Mouse (Mus musculus) large intestine, adult 2 months (tissue): ENCODE data around the gene Rere. TPM values are rescaled to one million over a fixed set of nuclear protein-coding genes. Genes with fewer than 3 reads are reported as not detected.

Experiments used
- DNase-seq: peaks from one replicate; pipeline ENCODE4 v3.0.0-alpha.2; 2012; ENCODE audit warnings: low read depth, low spot score
- WGBS: fragments of 180-500 bp; shearing (Covaris S2); methylation state at CpG from one replicate; pipeline ENCODE4 v1.1.7; 2018; 5-methylcytosine and 5-hydroxymethylcytosine counted together
- polyA plus RNA-seq: library from polyadenylated mRNA; depleted of rRNA; stranded (reverse); fragments of >200 nt; gene quantifications from 2 replicates; pipeline ENCODE4 v1.2.3, GENCODE M21; 2012; rRNA removed

Gene Rere
- 29.4 and 33.5 TPM in 2 replicates for polyA plus RNA-seq

GRCm38 (mm10) chr4:150281018-150281761 lies at the start of gene Rere:
Rere (plus strand) TSS chr4:150281646.
- peak; percentile 83 for DNase-seq
- 2% methylated on average over 60 of the region's 60 CpGs for WGBS

GRCm38 (mm10) chr4:150231871-150232270 lies 49.6 kb upstream of the Rere start:
- WGBS = 81% methylated on average over 8 of the region's 8 CpGs
- no peak for DNase-seq

- WGBS = 51% methylated on average over 8 of the region's 8 CpGs
- DNase-seq = no peak
Observed at GRCm38 (mm10) chr4:150234599-150235327, 46.7 kb upstream of the Rere start.

- 85% methylated on average over 4 of the region's 4 CpGs for WGBS
- no peak for DNase-seq
Observed at GRCm38 (mm10) chr4:150235585-150235984, 45.9 kb upstream of the Rere start.

- WGBS = 75% methylated on average over 8 of the region's 8 CpGs
- DNase-seq = no peak
Observed at GRCm38 (mm10) chr4:150236031-150236430, 45.4 kb upstream of the Rere start.

- WGBS = under 1% methylated on average over 77 of the region's 78 CpGs
- peak; percentile 88 for DNase-seq
Observed at GRCm38 (mm10) chr4:150236521-150237481, 44.6 kb upstream of the Rere start, which contains the start of gene Eno1. Eno1 (plus strand) TSS chr4:150236721.

GRCm38 (mm10) chr4:150237636-150238361 lies 43.6 kb upstream of the Rere start:
- 8% methylated on average over 21 of the region's 21 CpGs for WGBS
- no peak for DNase-seq

GRCm38 (mm10) chr4:150238433-150239086 lies 42.9 kb upstream of the Rere start:
- DNase-seq = no peak

GRCm38 (mm10) chr4:150239087-150239480 lies 42.4 kb upstream of the Rere start:
- 70% methylated on average over 5 of the region's 5 CpGs for WGBS
- no peak for DNase-seq

More at GRCm38 (mm10) chr4:150238433-150239086, 42.9 kb upstream of the Rere start:
- 50% methylated on average over 3 of the region's 3 CpGs for WGBS

GRCm38 (mm10) chr4:150239503-150239902 lies 41.9 kb upstream of the Rere start:
- WGBS = 39% methylated on average over 6 of the region's 6 CpGs
- DNase-seq = no peak

GRCm38 (mm10) chr4:150239951-150240368 lies 41.5 kb upstream of the Rere start:
- peak; percentile 84 for DNase-seq
- 10% methylated on average over 6 of the region's 6 CpGs for WGBS

GRCm38 (mm10) chr4:150240381-150240886 lies 41.0 kb upstream of the Rere start:
- no peak for DNase-seq
- WGBS = 54% methylated on average over 1 of the region's 1 CpGs

- DNase-seq = no peak
- 84% methylated on average over 4 of the region's 4 CpGs for WGBS
Observed at GRCm38 (mm10) chr4:150241708-150242107, 39.7 kb upstream of the Rere start.

- 82% methylated on average over 5 of the region's 5 CpGs for WGBS
- no peak for DNase-seq
Observed at GRCm38 (mm10) chr4:150242745-150243144, 38.7 kb upstream of the Rere start.

GRCm38 (mm10) chr4:150245876-150246275 lies 35.6 kb upstream of the Rere start:
- WGBS = 72% methylated on average over 2 of the region's 2 CpGs
- DNase-seq = no peak

GRCm38 (mm10) chr4:150248009-150248408 lies 33.4 kb upstream of the Rere start:
- DNase-seq = no peak
- 42% methylated on average over 5 of the region's 5 CpGs for WGBS

GRCm38 (mm10) chr4:150248917-150249316 lies 32.5 kb upstream of the Rere start:
- 83% methylated on average over 5 of the region's 5 CpGs for WGBS
- DNase-seq = no peak

- DNase-seq = no peak
- 73% methylated on average over 5 of the region's 5 CpGs for WGBS
Observed at GRCm38 (mm10) chr4:150249731-150250270, 31.6 kb upstream of the Rere start.
